Mouse (Mus musculus): Measurements from ENCODE around the gene Mrpl18.
"Not testable (repeated sequence)": the region's sequence is repeated elsewhere in the genome, so short reads cannot be mapped to it uniquely, and the experiment has no call there.

Gene Mrpl18

GRCm38 (mm10) chr17:12915881-12916583 lies at the start of gene Mrpl18:
Gene Mrpl18 (minus strand): TSS chr17:12916345.
- DNase-seq (ENCODE audit: low spot score in 2 of 2), result peak; percentile 97 to 100

DNA sequence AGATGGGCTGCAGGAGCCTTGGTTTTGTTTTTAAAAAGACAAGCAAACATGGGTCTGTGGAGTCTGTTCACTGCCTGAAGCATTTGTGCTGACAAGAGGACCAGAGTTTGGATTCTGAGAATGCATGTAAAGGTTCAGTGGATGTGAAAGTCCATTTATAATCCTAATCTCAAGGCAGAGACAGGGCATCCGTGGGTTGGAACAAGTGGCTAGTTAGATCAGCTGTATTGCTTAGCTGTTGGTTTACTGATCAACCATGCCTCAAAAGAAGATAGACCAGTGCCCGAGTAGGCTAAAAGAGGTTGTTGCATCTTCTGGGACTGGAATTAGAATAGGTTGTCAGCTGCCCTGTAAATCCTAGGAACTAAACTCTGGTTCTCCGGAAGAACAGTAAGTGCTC lies 47.3 kb upstream of the Mrpl18 start:
- DNase-seq (ENCODE audit: low spot score in 2 of 2), result no peak

DNA sequence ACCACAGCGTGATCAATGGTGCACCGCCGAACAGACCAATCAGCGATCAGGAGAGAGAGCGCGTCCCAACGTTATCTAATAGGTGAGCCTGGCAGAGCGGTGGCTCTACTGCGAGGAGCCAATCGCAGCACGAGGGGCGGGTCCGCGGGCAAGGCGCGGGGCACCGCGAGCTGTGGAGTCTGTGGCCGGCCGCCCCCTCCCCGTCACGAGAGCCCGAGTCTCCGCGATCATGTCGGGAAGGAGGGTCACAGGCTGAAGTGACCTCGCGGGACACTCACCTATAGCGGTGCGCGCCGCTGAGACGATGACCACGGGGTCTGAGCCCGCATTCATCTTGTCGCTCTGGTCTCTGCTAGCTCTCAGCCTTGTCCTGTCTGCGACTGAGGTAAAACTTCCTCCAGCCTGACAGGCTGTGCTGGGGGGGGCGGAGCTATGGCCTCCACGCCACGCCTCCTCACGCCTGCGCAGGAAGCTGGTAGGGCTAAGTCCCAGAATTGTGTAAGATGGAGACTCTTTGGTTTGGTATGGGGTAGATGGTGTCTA lies 44.3 kb upstream of the Mrpl18 start, which contains the start of gene Acat2:
TSS of gene Acat2 (minus strand) at position 417 of the 543 bp plus-strand sequence.
- DNase-seq (ENCODE audit: low spot score in 2 of 2), result peak; percentile 94 to 96

DNA sequence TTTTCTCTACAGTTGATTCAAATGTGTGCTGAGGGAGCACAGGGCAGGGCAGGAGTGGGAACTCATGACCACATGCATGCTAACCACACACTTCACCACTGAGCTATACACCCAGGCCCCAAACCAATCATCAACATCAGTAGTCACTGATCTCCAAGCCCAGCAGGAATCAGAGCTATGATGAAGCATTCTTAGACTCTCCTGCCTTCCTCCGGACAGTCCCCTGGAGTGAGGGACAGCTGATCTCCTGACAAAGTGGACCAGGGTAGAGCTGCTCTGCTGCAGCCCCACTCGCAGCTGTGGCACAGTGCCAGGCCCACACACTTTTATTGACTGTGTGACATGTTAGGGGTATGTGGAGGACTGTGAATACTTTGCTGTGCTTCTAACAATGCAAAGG lies 43.2 kb upstream of the Mrpl18 start:
- not testable (repeated sequence) for DNase-seq (ENCODE audit: low spot score in 2 of 2)

DNA sequence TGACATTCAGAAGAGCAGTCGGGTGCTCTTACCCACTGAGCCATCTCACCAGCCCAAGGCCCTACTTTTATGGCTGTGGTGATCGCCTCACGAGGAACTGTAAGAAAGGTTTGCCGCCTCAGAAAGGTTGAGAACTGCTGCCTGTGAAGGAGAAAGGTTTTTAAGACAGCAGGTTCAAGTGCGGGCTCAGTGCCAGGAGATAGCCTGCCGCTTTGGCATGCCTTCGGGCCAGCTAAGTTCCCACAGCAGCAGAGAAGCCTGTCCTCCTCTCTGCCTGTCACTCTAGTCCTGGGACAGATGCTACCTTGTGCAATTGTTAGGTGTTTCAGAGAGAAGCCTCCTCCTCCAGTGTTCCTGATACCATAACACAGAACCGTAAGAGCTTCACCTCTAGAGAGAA lies 40.5 kb upstream of the Mrpl18 start:
- DNase-seq (ENCODE audit: low spot score in 2 of 2), result no peak

DNA sequence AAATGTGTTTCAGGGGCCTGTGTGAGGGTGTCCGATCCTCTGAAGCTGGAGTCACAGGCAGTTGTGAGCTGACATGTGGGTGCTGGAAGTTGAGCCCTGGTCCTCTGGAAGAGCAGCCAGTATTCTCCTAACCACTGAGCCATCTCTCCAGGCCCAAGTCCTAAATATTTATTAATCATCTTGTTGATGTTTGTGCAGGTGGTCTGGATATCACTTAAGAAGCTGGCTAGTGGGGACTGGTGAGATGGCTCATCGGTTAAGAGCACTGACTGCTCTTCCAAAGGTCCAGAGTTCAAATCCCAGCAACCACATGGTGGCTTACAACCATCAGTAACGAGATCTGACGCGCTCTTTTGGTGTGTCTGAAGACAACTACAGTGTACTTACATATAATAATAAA lies 33.5 kb upstream of the Mrpl18 start:
- DNase-seq (ENCODE audit: low spot score in 2 of 2), result no peak

GRCm38 (mm10) chr17:12942459-12943162 lies 26.5 kb upstream of the Mrpl18 start:
- no peak for DNase-seq (ENCODE audit: low spot score in 2 of 2)

GRCm38 (mm10) chr17:12941543-12942260 lies 25.6 kb upstream of the Mrpl18 start:
- DNase-seq (ENCODE audit: low spot score in 2 of 2), result no peak

GRCm38 (mm10) chr17:12940151-12940805 lies 24.1 kb upstream of the Mrpl18 start, which contains the start of gene Acat3:
Gene Acat3 (minus strand): TSS chr17:12940600.
- no peak for DNase-seq (ENCODE audit: low spot score in 2 of 2)

GRCm38 (mm10) chr17:12939377-12940148 lies 23.4 kb upstream of the Mrpl18 start:
- DNase-seq (ENCODE audit: low spot score in 2 of 2), result not testable (repeated sequence)

- no peak for DNase-seq (ENCODE audit: low spot score in 2 of 2)
Observed at GRCm38 (mm10) chr17:12938077-12938476, 21.9 kb upstream of the Mrpl18 start.

DNA sequence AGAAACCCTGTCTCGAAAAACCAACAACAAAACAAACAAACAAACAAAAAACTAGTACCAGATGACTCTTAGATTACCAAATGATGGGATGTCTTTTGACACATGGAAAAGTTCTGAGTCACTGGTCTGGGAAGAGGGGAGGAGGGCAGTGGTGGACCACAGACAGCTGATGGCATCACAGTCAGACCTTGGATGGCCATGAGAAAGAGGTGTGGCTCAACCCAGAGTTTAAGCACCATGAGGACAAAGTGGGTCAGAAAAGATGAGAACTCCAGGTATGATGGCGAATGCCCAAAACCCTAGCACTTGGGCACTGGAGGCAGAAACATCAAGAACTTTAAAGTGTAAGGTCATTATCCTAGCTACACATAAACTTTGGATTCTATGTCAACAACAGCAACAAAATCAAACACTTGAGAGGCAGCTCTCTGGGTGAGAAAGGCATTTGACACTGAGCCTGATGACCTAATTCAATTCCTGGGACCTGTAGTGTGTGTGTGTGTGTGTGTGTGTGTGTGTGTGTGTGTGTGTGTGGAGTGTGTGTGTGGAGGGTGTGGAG lies 21.3 kb upstream of the Mrpl18 start:
- DNase-seq (ENCODE audit: low spot score in 2 of 2), result no peak

GRCm38 (mm10) chr17:12935719-12936118 lies 19.6 kb upstream of the Mrpl18 start:
- DNase-seq (ENCODE audit: low spot score in 2 of 2), result no peak

DNA sequence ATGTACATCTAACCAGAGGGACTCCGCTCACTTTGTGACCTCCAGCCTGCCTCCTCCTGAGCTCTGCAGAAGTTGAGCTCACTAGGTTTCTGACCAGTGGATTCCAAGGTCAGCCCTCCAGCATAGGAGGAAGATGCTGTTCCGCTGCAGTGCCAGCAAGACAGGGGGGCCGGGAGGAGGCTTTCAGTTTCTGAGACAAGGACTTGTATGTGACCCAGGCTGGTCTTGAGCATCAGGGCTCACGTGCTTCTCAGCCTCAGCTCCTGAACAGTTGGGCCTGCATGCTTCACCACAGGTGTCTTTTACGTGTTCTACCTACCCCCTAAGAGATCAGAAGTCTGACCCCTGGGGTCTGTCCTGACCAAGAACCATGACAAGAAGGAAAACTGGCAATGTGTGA lies 15.4 kb upstream of the Mrpl18 start:
- not testable (repeated sequence) for DNase-seq (ENCODE audit: low spot score in 2 of 2)

- no peak for DNase-seq (ENCODE audit: low spot score in 2 of 2)
Observed at GRCm38 (mm10) chr17:12925703-12926180, 9.6 kb upstream of the Mrpl18 start.

DNA sequence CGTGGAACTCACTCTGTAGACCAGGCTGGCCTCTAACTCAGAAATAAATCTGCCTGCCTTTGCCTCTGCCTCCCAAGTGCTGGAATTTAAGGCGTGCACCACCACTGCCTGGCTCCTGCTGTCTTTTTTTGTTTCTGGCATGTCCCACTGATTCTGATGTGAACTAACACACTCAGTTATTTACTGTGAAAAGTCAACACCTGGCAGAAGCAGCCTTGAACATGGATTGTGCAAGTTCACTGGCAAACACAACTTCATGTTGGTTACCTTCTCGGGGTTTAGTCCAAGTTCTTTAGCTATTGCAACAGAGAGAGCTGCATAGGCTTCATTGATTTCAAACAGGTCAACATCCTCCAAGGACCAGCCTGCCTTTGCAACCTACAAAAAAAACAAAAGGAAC lies 8.9 kb upstream of the Mrpl18 start:
- no peak for DNase-seq (ENCODE audit: low spot score in 2 of 2)

DNA sequence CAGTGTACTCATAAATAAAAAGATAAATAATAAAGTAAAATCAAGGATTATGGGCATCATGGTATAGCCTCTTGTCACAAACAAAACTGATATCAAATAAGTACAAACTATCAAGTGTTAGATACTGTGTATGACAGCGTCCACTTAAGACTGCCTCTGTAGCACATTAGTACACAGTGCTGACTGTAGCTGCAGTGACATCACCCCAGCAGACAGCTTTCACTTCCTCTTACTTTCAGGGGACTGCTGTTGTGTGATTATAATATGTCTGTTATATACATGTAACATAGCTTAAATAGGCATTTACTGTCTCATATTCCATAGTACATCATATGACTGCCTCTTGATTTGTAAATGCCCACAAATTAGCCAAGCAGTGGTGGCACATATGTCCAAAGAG lies 4.9 kb upstream of the Mrpl18 start:
- no peak for DNase-seq (ENCODE audit: low spot score in 2 of 2)

GRCm38 (mm10) chr17:12916588-12917380 lies 639 bp upstream of the Mrpl18 start:
- DNase-seq (ENCODE audit: low spot score in 2 of 2), result no peak

DNA sequence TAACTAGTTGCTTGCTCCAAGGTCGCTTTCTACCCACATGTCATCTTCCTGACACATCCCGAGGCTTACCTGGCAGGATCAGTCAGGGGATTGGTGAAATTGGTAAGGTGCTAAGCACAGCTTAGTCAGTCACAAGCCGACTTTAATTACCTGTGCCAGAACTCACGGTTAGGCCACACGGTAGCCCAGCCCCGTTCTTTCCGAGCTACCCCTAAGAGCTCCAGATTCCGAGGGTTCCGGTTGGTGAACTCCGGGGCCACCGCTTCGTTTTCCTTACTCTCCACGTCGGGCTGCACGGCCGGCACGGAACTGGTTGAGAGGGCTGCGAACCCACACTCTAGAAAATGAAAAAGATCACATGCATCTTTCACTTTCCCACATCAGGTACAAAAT lies 661 bp downstream of the Mrpl18 start, which contains the start of gene Tcp1:
TSS of gene Tcp1 (plus strand) at position 214 of the 393 bp plus-strand sequence.
- no peak for DNase-seq (ENCODE audit: low spot score in 2 of 2)

- DNase-seq (ENCODE audit: low spot score in 2 of 2), result no peak
Observed at GRCm38 (mm10) chr17:12910391-12910790, 5.8 kb downstream of the Mrpl18 start.

All from frontal cortex, postnatal 36 days (tissue).